Mouse (Mus musculus) heart, adult 2 months (tissue): ENCODE data around the gene Hmg20a.

ENCODE experiments used
- CTCF ChIP-seq: fragments of 200-600 bp; IDR thresholded peaks from 2 replicates; pipeline ENCODE4 v1.8.1; 2022; ENCODE audit warnings: antibody characterized with exemption, mild to moderate bottlenecking, moderate library complexity
- EP300 ChIP-seq: fragments of 200-500 bp; IDR thresholded peaks from 2 replicates; pipeline ENCODE4 v1.6.1; 2011; ENCODE audit warnings: low read depth, low read length, control low read depth; ENCODE audit not compliant: insufficient read depth
- POLR2A ChIP-seq: fragments of 200-500 bp; IDR thresholded peaks from 2 replicates; pipeline ENCODE4 v1.6.1; 2011; ENCODE audit warnings: mild to moderate bottlenecking, low read depth, low read length, control low read depth; ENCODE audit not compliant: insufficient read depth

- TF ChIP-seq EP300 (peak; percentile 94), CTCF (peak; percentile 98), POLR2A (peak; percentile 53; the same call in 1 of the 2 replicates)
These were observed 87.7 kb downstream of the Hmg20a start for GRCm38 (mm10) chr9:56505793-56506755.
